Mouse (Mus musculus) embryonic fibroblast, embryonic 13.5 days (primary cell): ENCODE measurements at regions not wholly inside any gene's neighbourhood (a gene's known extent, or its start where the extent isn't known, plus 50 kb on each side); places are given as distances from the start of the nearest gene placed in this dataset.

Experiments
- CTCF ChIP-seq: IDR thresholded peaks from 2 replicates; pipeline ENCODE4 v1.5.1; 2011; ENCODE audit warnings: mild to moderate bottlenecking, control low read depth, low read length, moderate library complexity, borderline replicate concordance; ENCODE audit not compliant: insufficient read depth
- POLR2A ChIP-seq: IDR thresholded peaks from 2 replicates; pipeline ENCODE4 v1.6.1; 2011; ENCODE audit warnings: low read depth, mild to moderate bottlenecking, control low read depth, low read length, moderate library complexity

DNA sequence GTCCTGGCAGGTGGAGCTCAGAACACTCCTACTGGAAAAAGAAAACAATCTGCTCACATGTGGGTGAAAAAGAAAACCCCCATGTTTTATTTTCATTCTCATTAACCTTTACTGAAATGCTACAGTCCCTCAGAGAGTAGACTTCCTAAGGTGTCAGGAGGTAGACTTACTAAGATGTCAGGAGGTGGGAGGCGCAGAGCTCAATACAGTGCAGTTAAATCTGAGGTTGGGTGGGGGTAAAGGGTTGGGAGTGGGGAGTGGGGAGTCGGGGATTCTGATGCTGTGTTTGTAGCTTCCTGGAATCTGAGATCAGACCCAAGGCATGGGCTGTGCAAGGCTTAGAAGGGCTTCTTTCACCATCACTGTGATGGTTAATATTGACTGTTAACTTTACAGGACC, 149.6 kb upstream of the Sstr4 start:
- no peak for TF ChIP-seq CTCF
- TF ChIP-seq POLR2A, result no peak
